Mouse (Mus musculus) A20 (cell line): ENCODE measurements around the gene Slc2a1.
A peak's percentile ranks its signal among the peaks of the same experiment; 100 is the strongest.

Experiments used
- DNase-seq: peaks from one replicate; pipeline ENCODE4 v3.0.0-alpha.2; 2011; ENCODE audit warnings: low read depth, low spot score

Gene Slc2a1

DNA sequence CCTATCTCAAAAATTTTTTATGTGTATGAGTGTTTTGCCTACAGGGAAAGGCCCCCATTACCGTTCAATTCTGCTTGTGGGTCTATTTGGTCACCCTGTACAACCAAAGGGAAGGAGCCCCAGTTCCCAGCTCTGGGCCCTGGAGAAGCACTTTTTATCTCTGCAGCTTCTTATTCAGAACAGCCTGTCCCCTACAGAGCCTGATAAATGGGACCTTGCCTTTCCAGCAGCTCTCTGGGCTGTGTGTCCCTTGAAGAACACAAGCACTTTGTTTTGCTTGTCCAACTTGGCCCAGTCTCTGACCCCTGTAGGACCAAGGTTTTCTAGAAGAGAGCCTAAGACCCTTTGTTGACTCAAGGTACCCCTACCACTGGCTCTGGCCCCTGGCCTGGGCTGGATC is 20.6 kb downstream of the Slc2a1 start:
- no peak for DNase-seq

- DNase-seq: peak; percentile 8
Observed at GRCm38 (mm10) chr4:119131189-119131910, 22.8 kb downstream of the Slc2a1 start.

GRCm38 (mm10) chr4:119133306-119133705 is 24.8 kb downstream of the Slc2a1 start:
- no peak for DNase-seq

GRCm38 (mm10) chr4:119133860-119134259 is 25.3 kb downstream of the Slc2a1 start:
- no peak for DNase-seq

DNA sequence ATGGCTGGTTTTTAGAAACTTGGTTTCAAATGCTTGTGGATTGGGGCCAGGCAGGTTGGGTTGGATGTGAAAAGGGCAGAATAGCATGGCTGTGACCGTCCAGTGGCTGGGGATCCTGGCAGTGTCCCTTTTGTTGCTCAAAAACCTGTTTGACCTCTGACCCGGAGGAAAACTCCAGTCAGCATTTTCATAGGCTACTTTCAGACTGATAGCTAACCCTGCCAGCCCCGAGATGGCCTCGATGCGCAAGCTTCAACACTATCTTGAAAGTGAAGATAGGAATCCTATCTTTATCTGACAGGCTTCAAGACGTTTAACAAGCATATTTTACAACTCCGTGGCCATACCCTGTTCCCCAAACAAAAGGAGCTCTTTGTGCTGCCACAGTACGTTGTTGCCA is 28.8 kb downstream of the Slc2a1 start:
- DNase-seq: no peak

DNA sequence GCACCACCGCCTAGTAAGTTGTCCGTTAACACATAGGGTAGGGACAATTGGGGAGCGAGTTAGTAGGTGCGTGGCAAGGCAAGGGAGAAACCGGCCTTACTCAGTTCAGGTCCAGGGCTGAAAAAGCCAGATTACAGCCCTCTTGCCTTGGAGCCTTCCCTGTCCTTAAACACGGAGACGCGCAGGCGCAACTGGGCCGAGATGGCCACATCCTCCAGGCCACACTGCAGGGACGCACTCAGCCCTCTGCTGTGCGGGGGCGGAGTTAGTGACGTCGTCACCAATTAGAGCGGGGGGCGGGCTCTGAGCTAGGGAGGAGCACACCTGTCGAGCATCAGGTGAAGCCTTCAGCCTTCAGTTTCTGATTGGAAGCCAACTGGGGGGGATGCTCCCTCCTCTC is 29.7 kb downstream of the Slc2a1 start:
- no peak for DNase-seq

- no peak for DNase-seq
Observed at GRCm38 (mm10) chr4:119138776-119139175, 30.3 kb downstream of the Slc2a1 start.

- DNase-seq: peak; percentile 62
Observed at GRCm38 (mm10) chr4:119140126-119140525, 31.6 kb downstream of the Slc2a1 start.

DNA sequence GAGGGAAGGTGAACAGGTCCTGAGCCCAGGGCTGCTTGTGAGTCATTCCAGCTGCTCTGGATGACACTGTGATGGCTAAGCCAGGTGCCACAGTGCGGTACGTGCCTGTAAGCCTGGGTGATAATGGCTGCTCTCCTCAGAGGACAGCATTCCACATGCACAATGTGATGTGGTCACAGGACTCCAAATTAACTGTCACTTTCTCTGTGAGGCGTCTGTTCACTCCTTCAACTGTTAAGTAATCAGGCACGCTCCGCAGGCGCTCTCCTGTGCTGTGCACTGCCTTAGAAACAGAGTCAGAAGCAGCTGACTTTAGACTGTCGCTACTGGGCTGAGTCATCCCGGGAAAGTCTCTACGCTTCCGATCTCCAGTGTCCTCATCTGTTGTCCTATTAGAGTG is 32.7 kb downstream of the Slc2a1 start:
- no peak for DNase-seq

DNA sequence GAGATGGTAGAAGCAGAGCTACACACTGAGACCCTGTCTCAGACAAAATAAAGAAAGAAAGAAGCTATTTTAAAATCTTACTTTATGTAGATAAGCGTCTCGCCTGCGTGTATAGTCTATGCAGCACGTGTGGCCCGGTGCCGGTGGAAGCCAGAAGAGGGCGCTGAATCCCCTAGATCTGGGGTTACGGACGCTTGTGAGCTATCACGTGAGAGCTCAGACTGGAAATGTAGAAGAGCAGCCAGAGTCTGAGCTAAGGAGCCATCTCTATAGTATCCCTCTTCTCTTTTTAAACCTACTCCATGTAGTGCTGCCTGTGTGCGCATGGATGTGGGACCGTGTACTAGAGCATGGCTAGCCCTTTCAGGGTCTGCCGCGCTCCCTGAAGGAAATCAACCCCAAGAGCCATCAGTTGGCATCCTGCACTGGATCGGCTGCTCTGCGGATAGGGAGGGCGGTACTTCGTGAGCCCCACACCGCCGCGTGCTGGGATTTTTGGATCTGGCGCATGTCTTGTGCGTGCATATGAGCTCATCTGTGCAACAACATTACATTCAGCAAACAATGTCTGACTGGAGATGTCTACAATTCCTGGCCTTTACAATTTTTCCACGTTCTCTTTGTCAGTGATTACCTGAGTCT is 33.8 kb downstream of the Slc2a1 start:
- DNase-seq: peak; percentile 79

DNA sequence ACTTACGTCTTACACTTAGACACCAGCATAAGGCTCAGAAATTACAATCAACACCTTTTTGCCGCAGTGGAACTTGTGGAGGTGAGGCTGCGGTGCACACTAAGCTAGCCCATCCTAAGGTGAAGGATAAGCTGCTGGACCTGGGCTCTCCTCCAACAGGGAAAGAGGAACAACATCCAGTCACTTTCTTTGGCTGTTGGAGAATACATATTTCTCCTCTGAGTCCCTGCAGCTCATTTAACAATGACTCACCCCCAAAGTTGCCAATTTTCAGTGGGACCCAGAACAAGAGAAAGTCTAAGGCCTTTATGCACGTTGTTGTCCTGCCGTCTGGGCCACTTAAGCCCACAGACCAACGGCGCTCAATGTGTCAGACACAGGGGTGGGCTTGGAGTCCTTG is 38.3 kb downstream of the Slc2a1 start:
- no peak for DNase-seq

DNA sequence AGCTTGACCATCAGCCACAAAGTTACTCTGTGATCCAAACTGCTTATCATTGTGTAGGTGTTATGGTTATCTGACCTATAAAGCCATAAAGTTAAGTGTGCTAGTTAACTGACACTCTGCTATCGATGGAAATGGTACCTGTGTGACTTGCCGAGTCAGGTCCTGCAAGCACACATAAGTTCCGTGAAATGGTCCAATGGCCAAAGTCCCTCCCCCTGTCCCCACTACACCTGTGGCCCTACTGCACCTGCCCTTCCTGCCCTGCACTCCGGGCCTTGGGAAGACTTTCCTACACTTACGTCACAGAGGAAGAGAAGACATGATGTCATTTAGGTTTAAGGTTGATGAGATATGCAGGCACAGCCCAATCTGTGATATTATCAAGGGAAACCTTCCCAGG is 38.8 kb downstream of the Slc2a1 start:
- DNase-seq: no peak

GRCm38 (mm10) chr4:119148741-119149140 is 40.2 kb downstream of the Slc2a1 start:
- DNase-seq: no peak

DNA sequence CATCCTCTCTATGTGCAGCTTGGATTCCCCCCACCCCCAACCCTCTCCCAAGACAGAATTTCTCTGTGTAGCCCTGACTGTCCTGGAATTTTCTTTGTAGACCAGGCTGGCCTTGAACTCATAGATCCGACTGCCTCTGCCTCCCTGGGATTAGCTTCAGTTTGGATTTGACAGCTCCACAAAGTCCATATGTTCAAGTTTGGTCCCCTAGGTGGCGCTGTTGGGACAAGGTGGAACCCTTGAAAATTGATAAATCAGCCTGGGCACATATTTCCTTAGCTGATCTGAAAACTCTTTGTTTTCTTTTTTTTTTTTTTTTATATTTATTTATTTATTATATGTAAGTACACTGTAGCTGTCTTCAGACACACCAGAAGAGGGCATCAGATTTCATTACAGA is 48.7 kb downstream of the Slc2a1 start:
- DNase-seq: peak; percentile 68

GRCm38 (mm10) chr4:119157891-119158290 is 49.4 kb downstream of the Slc2a1 start:
- no peak for DNase-seq

GRCm38 (mm10) chr4:119161358-119161757 is 52.8 kb downstream of the Slc2a1 start:
- no peak for DNase-seq

GRCm38 (mm10) chr4:119162990-119163389 is 54.5 kb downstream of the Slc2a1 start:
- no peak for DNase-seq

- no peak for DNase-seq
Observed at GRCm38 (mm10) chr4:119165916-119166315, 57.4 kb downstream of the Slc2a1 start.

- no peak for DNase-seq
Observed at GRCm38 (mm10) chr4:119167068-119167467, 58.6 kb downstream of the Slc2a1 start.

DNA sequence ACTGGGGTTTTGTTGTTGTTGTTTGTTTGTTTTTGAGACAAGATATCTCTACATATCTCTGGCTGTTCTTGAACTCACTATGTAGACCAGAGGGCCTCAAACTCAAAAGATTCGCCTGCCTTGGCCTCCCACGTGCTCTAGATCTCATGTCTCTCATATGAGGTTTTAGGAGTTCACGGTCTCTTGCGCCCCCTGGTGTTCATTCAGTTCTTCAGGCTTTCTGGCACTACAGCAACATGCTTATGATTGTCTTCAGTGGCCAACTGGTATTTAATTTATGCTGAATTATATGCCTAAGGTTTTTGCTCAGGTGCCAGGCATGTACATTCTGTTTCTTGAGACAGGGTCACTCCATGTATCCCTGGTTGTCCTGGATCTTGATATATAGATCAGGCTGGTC is 59.2 kb downstream of the Slc2a1 start:
- DNase-seq: peak; percentile 87

GRCm38 (mm10) chr4:119172919-119173650 is 64.6 kb downstream of the Slc2a1 start:
- peak; percentile 70 for DNase-seq

DNA sequence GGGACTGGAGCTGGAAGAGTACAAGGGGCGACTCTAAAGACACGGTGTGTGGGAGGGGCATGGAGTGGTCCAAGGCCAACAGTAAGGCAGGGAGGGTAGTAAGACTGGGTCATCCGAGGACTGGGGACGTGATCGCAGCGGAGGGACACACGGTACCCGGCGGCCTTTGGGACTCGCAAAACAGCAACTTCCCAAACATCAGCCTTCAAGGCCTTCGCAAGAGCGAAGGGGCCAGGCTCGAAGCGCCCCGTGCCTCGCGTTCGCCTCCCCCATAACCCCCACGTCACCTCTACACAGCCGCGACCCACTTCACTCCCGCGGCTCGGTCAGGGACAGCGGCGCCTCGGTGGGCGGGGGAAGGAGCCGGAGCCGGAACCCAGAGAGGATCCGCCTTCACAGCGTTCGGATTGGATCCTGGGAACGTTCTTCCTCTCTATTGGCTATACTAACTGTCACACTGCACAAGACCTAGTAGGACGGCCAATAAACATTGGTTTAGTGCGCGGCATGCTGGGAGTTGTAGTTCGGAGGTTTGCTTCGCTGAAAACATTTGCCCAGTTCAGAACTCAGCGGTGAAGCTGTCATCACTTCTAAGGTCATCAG is 65.4 kb downstream of the Slc2a1 start, which contains the start of gene Zfp691:
TSS of gene Zfp691 (minus strand) at position 345 of the 603 bp plus-strand sequence.
- DNase-seq: peak; percentile 97
